Mouse (Mus musculus) adrenal gland, postnatal 36 days (tissue): ENCODE data around the gene Polrmt. TPM values are rescaled to one million over a fixed set of nuclear protein-coding genes. Genes with fewer than 3 reads are reported as not detected.
A peak's percentile ranks its signal among the peaks of the same experiment; 100 is the strongest.

ENCODE experiments used
- DNase-seq, 2 experiments: peaks; one replicate each; pipeline ENCODE4 v3.0.0; 2021; ENCODE audit warnings: mixed read lengths in 1 of 2
- total RNA-seq, 2 experiments: library from RNA; stranded (reverse); gene quantifications; 2 replicates each; pipeline ENCODE4 v1.2.3; 2021

Polrmt gene
- total RNA-seq, 2 experiments from 2014 or later = 51.1 to 58.0 TPM

- DNase-seq = no peak
These were observed 3.2 kb downstream of the Polrmt start for GRCm38 (mm10) chr10:79743161-79743560.

DNA sequence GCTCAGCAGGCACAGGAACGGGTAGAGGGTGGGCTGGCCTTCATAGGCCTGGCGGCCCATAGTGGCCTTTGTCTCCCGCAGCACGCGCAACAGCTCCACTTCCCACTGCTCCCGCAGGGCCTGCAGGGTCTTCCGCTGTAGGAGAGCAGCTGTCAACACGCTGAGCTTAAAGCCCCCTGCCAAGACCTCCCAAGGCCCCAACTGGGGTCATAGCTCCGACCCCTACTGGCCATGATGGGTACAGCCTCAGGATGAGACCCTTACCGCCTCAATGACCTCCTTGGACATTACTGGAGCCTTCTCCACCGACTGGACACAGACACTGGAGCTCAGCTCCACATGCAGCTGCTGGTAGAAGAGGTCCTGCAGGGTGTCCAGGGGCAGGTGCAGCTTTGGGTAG is 5.5 kb downstream of the Polrmt start:
- no peak for DNase-seq

- DNase-seq = no peak
These were observed 7.1 kb downstream of the Polrmt start for GRCm38 (mm10) chr10:79739234-79739633.

GRCm38 (mm10) chr10:79738259-79738658 is 8.1 kb downstream of the Polrmt start:
- peak in 1 of 2 experiments; percentile 43 for DNase-seq

GRCm38 (mm10) chr10:79736706-79737105 is 9.7 kb downstream of the Polrmt start:
- peak; percentile 42 to 56 for DNase-seq

DNA sequence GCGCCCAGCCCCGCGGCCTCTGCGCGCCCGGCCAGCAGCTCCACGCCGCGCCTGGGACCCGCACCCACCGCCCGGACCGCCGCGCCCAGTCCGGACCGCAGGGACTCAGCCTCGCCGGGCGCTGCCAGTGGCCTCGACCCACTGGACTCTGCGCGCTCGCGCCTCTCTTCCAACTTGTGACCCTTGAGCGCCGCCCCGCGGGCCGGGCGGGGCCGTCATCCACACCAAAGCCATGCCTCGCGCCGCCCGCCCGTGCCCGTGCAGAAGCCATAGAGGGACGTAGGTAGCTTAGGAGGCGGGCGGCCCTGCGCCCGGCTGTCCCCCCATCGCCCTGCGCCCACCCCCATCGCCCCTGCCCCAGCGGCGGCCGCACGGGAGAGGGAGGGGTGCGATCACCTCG is 11.0 kb downstream of the Polrmt start:
- DNase-seq = peak; percentile 32 to 43

DNA sequence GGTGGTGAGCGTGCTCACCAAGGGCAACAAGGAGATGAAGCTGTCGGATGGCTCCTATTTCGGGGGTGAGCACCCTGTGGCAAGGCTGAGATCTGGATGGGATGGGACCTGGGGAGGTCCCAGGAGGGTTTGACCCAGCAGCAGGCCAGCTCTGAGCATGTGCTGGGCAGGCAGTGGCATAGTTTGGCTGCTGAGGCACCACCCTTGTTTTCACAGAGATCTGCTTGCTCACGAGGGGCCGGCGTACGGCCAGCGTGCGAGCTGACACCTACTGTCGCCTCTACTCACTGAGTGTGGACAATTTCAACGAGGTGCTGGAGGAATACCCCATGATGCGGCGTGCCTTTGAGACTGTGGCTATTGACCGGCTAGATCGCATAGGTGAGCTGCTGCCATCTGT is 12.5 kb downstream of the Polrmt start:
- DNase-seq = no peak

DNA sequence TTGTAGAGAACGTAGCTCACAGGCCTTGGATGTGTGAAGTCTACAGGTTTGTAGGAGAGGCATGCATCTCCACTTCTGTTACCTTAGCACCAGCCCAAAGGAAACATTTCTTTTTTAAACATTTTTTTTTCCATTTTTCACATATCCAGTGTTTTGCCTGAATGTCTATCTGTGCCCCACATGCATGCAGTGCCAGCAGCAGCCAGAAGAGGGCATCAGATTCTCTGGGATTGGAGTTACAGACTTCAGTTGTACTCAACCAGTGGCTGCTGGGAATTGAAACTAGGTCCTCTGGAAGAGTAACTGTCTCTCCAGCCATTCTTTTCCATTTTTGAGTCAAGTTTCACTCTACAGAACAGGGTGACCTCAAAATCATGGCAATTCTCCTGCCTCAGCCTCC is 13.9 kb downstream of the Polrmt start:
- DNase-seq = peak; percentile 49 to 62

DNA sequence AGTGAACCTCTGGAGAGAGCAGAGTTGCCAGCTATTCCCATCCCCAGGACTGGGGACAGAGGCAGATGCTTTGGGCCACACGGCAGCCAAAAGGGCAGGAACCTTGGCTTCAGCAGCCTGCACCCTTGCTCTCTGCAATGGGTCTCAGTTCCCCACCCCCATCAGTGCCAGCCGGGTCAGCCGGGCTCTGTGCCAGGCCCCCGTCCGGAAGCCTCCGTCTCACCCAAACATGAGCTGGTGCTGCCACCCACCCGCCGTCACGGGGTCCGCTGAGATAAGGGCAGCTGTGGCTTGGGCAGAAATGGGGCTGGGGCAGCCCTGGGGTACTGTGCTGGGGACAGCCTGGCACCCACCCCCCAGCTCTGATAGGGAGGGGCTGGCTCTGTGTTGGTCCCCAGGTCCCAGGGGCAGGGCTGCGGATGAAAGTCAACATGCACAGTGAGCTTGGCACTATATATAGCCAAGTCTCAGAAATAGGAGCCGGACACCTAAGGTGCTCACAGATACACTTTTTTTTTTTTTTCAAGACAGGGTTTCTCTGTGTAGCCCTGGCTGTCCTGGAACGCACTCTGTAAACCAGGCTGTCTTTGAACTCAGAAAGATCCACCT is 16.9 kb downstream of the Polrmt start:
- DNase-seq = no peak

GRCm38 (mm10) chr10:79728323-79729249 is 17.8 kb downstream of the Polrmt start:
- no peak for DNase-seq

DNA sequence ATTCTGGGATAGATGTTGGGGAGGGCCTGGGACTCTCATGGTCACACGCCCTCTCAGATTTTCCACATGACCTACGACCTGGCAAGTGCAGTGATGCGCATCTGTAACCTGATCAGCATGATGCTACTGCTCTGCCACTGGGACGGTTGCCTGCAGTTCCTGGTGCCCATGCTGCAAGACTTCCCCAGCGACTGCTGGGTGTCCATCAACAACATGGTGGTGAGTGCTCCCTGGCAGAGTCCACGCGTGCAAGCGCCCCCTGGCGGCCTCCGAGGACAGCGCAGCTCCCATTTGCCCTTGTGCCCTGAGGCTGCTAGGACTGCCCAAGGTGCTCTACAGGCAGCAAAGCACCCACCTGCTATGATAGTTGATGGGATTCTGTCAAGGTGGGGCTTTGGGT is 20.3 kb downstream of the Polrmt start:
- DNase-seq = peak; percentile 66 to 82

GRCm38 (mm10) chr10:79723692-79724091 is 22.7 kb downstream of the Polrmt start:
- DNase-seq = no peak

DNA sequence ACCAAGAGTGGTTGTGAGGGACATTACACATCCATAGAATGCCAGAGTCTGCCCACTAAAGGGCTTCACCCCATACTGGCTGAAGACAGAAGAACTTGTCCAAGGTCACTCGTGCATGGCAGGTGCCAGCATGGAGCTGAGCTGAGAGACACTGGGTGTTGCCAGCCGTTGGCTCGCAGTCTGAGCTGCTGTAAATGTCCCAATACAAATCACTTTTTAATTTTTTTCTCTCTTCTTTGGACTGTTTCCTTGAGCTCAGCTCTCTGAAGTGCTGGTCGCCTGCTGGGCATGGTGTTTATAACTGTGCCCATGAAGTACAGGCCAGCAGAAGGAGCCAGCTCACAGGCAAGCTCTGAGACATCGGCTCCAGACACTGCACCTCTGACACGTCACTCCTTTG is 23.3 kb downstream of the Polrmt start:
- DNase-seq = peak in 1 of 2 experiments; percentile 40

GRCm38 (mm10) chr10:79721089-79721488 is 25.3 kb downstream of the Polrmt start:
- DNase-seq = no peak

DNA sequence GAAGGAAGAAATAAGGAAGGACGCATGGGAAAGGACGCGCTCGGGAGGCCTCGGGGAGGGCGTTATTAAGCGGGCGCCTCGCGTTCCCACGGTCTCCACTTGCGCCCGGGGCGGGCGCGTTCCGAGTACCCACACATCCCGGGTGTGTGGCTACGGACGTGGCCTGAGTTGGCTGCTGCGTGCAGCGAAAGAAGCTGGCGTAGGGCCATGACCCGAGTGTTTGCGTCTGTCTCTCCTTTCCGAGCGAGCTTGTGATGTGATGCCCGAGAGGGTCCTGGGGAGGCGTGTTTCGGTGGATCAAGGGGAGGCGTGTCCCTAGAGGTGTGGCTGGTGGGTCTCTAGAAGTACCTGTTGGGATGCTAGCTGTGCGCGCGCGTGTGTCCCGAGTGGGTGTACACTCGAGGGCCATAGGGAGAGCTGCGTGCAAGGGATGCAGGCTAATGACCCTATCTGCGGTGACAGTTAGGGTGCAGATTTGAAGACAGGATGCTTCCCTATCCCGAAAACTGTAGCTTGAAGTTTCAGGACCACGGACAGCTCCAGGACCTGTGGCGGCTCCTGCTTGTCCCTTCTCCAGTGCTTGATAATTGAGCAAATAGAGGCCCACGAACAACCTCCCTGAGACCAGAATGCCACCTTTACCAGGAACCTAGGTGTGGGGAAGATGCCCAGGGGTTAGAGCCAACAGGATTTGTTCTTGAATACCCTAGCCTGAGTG is 28.6 kb downstream of the Polrmt start:
- peak; percentile 85 to 86 for DNase-seq

GRCm38 (mm10) chr10:79716988-79717355 is 29.4 kb downstream of the Polrmt start:
- peak in 1 of 2 experiments; percentile 56 for DNase-seq

DNA sequence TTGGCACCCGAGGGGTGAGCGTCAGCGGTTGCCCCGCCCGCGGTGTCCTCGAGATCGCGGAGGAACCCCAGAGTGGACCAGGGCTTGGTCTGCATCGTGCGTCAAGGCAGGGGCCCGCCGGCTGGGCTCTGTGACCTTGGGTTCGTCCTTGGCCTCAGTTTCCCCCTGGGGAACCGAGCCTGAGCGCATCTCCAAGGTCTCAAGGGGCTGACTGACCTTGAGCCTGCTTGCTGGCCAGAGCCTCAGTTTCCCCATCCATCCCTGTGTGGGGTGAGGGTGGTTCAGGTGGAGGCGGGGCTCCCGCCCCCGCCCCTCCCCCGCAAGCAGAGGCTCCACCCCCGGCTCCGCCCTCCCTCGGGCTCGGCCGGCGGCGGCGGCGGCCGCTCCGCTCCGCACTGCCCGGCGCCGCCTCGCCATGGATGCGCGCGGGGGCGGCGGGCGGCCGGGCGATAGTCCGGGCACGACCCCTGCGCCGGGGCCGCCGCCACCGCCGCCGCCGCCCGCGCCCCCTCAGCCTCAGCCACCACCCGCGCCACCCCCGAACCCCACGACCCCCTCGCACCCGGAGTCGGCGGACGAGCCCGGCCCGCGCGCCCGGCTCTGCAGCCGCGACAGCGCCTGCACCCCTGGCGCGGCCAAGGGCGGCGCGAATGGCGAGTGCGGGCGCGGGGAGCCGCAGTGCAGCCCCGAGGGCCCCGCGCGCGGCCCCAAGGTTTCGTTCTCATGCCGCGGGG is 30.0 kb downstream of the Polrmt start, which contains the start of gene Hcn2:
TSS of gene Hcn2 (plus strand) at position 381 of the 734 bp plus-strand sequence.
- DNase-seq = peak in 1 of 2 experiments; percentile 64

- DNase-seq = no peak
These were observed 31.4 kb downstream of the Polrmt start for GRCm38 (mm10) chr10:79714996-79715395.

GRCm38 (mm10) chr10:79713163-79713562 is 33.2 kb downstream of the Polrmt start:
- DNase-seq = no peak

GRCm38 (mm10) chr10:79712499-79713126 is 33.8 kb downstream of the Polrmt start:
- DNase-seq = peak; percentile 86 to 89

DNA sequence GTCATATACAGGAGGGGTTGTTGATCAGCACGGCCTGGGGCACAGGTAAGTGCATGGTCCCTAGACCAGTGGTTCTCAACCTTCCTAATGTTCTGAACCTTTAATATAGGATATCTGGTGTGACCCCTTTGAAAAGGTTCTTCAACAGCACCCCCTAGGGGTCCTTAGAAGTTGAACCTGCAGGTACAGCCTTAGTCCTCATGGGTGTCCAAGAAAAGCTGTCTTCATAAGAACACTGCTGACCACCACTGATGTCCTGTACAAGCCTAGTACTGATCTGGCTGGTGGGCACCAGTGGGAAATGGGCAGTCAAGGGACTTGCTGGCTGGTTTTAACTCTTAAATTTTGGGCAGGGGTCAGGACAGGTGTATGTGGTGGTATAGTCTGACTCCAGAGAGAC is 34.4 kb downstream of the Polrmt start:
- DNase-seq = no peak
